Mouse (Mus musculus) CD8-positive naive resting alpha-beta T cell, adult 2 months (primary cell): ENCODE measurements at regions not wholly inside any gene's neighbourhood (a gene's known extent, or its start where the extent isn't known, plus 50 kb on each side); places are given as distances from the start of the nearest gene placed in this dataset.

Source experiments
- DNase-seq, 2 experiments: peaks; one replicate each; pipeline ENCODE4 v3.0.0; 2022; ENCODE audit warnings: low read depth in 2 of 2, low spot score in 2 of 2

DNA sequence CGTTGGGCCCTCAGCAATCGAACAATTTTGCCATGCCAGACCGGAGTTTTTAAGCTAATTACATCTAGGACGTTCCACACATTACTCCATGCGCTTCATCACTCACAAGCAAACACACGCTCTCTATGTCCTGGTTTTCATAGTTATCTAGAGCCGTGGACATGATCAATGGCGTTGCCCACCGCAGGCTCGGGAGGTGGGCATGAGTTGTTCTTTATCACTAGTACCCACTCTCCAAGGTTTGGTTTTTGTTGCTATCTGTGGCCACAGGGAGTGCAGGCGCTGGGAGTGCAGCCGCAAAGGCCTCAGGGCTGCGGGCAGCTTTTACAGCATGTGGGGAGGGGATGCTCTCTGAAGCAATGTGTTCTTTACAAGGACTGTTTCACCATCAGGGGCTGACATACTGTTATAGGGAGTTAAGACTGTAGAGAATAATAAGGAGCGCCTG is 226.8 kb downstream of the Ankrd50 start:
- no peak for DNase-seq

DNA sequence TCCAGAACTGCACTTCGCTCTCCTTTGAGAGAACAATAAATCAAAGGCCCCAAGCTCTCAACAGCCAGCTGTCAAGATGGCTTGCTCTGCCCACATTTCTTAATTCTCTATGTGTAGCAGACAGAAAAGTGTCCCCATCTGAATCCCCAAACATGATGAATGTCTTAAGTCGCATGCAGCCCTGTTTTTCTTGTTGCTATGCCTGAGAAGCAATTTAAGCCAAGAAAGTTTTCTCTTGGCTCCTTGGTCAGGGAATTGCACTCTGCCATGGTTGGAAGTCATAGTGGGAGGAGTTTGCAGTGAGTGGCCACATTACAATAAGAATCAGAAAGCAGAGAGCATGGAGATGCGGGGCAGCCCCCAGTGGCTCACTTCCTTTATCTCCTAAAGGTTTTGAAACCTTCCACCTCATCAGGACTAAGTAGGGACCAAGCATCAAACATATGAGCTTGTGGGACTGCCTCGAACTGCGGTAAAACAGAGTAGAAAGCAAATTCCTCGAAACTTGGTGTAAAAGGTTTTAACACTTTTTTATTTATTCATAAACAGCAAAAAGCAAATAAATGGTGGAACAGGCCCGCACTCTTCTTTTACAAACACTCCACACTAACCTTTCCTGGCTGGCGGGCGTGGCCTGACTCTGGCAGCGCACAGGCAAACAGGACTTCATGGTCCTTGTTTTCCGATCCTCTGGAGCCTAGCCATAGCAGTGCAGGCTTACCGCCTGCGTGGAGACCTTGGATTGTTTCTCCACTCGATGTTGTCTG is 227.4 kb downstream of the Ankrd50 start:
- DNase-seq, result no peak

DNA sequence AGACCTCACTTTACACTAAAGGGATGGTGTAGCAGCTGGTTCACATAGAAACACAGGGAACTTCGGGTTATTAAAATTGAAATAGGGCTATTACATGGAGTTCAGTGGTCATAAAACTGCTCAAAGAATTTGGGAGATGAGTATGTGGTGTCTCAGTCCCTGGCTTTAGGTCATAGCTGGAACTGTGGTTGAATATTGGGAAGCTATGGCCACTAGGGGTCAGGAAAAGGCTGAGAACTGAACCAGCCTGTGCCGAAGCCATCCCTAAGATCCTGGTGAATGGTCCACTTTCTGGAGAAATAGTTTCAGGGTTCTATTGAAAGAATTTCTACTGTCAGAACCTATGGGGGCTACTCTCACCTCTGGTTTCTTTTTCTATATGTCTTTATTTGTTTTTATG is 229.0 kb downstream of the Ankrd50 start:
- DNase-seq, result no peak

DNA sequence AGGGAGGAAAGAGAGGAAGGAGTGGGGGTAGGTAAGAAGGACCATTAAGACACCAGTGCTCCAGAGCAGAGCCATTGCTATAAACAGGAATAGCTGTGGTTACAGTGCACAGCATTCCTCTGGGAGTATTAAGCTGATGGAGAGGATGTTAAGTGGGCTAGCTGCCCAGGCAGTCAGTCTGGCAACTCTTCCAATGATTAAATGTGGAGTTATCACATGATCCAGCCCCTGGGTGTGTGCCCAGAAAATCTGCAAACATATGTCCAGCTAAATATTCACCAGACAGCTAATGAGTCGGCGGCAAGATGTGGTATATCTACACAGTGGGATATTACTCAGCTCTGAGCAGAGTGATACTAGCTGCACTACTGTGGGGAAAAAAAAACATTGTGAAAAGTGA is 229.7 kb downstream of the Ankrd50 start:
- DNase-seq, result no peak

DNA sequence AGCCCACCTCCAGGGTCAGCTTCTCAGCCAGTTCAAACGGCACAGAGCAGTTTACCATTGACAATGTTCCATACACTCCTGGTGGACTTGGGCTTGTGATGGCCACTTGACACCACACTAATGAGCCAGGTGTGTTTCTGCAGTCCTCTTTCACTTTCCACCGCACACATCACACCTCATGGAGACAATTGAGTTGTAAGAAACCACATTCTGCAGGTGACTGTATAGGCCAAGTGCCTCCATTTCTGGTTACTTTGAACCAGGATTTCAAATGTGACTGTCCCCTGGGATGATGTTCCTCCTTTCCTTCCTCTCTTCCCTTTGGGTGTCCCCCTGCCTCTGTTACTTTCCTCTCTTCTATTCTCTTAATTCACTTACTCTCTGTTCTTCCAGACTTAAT is 233.1 kb downstream of the Ankrd50 start:
- no peak for DNase-seq

DNA sequence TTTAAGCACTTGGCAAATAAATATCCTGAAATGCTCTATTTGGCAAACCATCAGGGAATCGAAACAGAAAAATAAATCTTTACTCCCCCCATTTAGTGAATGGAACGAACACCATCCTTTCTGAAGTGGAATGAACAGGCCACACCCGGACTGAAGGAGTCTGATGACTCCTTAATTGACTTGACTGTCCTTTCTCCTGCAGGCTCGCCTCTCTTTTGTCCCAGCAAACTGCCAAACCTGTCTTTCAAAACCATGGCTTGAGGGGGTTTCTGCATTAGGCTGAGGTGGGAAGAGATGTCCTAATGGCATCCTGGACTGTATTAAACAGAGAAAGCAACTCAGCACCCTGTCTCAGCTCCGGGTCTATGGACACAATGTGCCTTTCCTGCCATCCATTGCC is 234.1 kb downstream of the Ankrd50 start:
- DNase-seq, result no peak

DNA sequence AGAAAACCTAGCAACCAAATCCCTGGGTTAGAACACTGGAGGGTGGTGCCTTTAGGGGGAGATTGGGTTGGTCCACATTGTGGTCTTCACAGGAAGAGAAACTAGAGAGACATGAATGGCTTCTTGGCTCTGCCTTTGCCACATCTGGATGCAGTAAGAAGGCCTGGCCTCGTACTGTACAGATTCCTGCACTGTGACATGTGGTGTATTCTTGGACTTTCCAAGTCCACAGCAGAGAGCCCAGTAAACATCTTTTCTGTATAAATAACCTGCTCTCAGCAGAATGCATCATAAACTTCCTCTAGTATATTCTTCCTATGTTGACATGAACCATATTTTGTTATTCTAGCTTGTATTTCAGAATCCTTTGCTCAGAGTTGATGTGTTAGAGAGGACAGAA is 235.7 kb downstream of the Ankrd50 start:
- DNase-seq, result no peak

DNA sequence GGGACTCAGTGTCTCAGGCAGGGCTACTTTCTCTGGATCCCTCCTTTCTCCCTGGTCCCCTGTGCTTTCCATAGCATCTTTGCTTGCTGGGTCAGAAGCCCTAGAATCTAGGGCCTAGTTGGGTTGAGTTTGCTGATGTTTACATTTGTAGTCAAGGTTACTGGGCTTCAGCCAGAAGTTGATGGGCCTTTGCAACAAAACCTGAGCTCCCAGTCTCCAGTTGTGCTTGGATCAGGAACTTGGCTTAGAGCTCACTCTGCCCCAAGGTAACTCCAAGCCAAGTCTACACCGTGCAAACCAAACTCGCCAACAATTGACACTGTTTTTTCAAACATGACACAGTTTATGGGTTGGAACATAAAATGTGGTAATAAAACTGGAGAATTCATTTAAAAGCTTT is 238.2 kb downstream of the Ankrd50 start:
- no peak for DNase-seq

DNA sequence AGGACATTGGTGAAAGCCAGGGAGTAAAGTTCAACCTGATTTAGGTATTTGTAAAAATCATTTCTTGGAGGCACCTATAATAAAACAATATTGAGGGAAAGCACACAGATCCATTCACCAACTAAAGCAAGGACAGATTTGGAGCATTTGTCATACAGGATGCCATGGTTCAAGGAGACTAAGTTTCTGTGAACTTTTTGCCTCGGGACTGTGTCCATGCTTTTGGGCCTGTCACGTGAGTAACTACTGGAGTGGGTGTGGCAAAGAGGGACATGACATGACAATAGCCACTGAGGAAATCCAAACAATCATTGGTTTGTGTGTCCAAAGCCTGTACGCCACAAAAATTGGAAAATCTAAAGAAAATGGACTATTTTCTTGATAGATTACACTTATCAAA is 241.4 kb downstream of the Ankrd50 start:
- no peak for DNase-seq

DNA sequence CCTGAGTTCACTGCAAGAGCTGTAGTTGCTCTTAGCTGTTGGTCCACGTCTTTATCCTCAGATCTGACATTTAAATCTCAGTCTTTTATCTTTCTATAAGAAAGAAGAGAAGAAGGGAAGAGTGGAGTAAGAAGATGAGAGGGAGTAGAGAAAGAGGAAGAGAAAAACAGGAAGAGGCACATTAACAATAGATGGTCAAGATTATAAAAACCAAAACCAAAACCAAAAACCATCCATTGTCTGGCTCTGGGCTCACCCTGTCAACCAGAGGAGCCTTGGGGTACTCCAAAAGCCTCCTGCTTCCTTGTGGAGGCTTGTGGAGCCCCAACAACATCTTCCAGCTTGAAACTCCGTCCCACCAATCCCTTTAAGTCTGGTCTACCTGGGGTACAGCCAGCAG is 247.0 kb downstream of the Ankrd50 start:
- DNase-seq, result no peak

DNA sequence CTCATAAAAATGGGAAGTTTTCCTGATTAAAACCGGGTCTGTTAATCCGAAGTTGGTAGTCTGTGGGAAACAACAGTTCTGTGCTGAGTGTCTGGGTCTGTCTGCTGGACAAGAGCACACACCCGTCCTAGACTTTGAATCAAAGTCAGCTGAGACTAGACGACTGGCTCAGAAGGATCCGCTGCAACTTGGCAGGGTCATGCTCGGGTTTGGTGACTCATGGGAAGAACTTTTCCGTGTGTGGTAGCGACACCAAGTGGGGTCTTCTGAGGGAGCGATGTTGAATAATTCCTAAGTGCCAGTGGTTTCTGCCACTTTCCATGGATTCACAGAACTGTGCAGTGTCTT is 248.9 kb downstream of the Ankrd50 start:
- no peak for DNase-seq

DNA sequence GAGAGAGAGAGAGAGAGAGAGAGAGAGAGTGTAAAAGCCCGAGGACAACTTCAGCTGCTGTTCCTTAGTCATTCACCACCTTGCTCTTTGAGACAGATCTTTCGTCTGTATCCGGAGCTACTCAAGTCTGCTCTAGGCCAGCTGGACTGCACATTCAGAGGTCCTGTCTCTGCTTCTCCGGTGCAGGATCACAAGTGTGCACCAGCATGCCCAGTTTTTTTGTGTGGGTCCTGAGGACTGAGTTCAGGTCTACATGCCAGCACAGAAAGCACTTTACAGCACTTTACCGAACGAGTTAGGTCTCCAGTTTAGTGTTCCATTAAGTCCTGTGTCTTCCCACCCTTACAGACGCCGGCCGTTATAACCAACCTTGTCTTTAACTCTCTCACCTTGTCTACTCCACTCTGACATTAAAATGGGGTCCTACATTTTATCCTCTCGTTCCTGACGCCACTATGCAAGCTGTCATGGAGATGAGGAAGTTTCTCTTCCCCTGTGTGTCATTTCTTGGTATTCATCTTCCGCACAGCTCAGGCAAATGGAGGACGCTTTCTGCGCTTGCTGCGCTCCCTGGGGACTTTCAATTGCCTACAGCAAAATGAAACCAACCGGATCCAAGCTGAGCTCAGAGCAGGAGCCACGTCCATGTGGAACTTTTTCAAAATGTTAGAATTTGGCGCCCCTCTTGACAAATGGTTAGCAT is 249.5 kb downstream of the Ankrd50 start:
- DNase-seq, result no peak

DNA sequence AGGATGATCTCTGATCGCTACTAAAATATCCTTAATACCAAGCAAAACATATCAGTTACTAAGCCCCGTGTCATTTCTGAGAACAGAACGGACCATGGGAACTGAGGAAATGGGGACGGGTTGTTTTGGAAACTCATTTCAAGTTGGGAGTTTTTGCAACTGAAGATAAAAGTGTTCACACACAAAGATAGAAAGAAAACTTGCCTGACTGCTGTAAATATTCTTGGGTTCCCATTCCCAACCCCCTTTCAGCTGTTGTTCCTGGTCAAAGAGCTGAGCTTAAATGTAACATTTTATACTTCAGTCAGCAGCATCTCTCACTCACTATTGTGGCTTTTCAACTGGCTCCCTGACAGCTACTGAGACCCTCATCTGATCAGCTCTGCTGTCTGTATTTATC is 250.1 kb downstream of the Ankrd50 start:
- no peak for DNase-seq

DNA sequence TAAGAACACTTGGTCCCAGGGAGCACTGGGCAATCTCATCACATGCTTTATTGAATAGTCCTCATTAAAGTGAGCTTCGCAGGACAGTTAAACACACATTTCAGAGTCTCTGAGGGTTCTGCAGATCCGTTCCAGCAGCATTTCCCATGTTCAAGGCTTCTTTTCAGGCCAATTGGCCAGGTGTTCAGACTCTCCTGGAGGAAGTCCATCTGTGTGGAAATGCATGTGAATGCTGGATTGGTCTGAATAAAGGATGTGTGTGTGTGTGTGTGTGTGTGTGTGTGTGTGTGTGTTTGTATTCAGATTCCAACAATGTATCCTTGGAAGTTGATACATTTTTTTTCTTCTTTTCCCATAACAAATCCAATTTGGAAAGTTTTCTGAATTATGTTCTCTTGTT is 250.6 kb downstream of the Ankrd50 start:
- DNase-seq, result no peak

DNA sequence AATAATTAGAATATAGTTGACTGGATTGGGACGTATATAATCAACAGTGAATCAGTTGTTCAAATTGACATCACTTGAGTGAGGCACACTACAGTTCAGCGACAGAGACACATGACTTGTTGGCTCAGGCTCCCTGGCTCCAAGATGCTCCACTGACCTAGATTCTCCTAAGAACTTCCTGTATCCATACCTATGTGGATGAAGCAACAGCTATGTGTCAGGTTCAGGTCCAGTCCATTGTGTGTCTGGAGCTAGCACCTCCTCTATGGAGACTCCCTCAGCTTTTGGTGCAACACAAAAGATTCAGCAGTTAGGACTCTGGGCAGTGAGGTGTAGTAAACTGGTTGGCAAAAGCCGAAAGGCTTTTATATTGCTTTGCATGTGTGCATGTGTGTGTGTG is 251.6 kb downstream of the Ankrd50 start:
- DNase-seq, result no peak

DNA sequence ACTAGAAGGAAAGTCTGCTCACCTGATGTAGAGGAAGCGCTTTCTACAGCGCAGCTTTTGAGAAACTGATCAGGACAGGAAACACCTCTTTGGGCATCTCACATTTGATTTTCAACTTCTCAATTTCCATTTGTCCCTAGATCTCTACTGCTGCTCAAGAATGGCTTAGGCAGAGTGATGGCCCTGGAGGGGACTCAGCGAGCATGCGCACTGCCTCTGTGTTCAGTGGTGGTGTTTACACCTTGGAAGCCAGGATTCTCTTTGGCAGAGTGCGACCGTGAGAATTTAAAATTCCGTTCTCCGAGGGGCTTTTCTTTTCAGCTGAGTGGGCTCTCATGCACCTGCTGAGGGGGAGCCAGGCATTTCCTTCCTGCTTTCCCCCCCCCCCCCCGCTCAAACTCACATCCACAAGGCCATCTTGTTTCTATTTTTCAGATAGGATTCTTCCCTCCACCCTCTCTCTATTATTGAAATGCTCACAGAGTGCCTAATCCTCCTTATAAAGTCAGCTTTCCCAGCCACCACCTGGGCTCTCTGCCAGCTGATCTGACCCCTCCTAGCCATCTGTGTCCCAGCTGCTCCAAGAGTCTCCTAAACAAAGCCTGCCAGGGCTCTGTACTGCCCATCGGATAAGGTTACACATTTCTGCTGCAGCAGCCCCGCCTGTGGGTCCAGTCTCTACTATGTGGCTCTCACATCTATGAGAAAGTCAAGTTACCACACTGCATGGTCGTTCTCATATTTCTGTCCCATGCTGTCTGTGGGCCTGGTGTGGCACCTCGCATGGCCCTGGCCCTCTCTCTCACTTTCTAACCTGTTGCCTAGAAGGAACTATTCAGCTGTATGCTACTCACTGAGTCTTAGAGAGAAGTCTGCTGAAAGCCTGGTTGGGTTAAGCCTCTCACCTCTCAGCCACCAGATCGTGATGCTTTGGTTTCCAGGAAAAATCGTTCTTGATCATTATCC is 252.2 kb downstream of the Ankrd50 start:
- no peak for DNase-seq

DNA sequence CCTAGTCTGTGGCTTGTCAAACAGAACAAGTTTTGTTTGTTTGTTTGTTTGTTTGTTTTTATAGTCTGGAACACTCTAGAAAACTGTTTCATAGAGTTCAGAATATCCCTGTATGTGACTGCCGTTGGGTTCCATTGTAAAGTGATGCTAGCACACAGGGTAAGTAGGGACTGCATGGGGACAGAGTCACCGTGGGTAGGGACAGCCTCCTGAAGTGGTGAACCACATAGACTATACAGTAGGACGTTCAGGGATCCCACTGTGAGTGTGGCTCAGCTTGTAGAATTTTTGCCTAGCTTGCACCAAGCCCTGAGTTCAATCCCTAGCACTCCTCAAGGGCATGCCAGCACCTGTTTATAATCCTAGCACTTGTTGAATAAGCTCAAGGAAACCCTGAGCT is 253.1 kb downstream of the Ankrd50 start:
- no peak for DNase-seq

DNA sequence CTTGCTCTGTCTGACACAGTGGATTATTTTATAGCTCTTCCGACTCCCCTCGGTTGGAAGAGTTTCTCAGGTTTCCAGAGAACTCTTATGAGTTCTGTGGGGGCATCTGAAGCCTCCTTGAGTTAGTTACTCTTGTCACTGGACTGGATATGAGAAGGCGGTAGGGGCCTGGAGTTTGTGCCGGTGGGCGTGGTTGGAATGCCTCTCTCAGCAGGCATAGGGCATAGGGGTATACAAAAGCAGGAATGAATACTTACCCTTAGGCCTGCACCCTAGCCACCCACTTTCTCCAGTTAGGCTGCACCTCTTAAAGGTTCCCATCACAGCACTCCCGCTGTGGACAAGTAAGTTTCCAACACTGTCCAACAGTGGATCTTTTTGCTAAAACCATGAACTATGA is 253.8 kb downstream of the Ankrd50 start:
- DNase-seq, result no peak

DNA sequence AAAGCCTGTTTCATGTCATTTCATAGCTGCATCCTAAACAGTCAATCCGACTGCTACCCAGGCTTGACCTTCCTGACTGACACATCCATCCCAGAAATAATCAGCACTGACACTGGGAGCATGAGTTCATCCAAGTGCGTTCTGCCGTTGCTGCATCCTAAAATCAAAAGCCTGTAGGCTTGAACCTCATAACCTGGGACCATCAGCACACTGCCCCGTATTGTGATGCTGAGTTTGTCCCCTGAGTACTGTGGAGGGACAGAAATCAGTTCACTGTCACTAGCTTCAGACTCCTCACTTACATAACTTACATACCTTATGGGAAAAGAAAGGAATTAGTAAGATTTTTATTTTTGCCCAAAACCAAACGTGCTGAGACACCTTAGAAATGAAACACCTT is 255.0 kb downstream of the Ankrd50 start:
- no peak for DNase-seq

DNA sequence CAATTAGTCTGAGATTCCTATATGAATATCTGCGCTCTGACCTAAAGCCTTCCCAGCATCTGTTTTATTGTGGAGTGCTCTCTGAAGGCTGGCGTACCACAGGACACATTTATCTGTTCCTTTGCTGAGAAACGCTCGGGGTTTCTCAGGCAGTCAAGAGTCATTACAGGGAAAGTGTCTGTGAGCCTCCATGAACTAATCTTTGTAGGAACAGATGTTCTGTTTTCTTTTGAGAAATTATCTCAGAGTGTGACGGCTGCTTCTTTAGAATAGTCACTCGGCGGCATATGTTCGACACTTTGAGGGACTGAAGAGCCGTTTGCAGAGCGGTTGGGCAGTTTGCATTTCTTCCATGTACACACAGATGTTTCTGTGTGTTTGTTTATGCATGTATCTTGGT is 255.6 kb downstream of the Ankrd50 start:
- no peak for DNase-seq

DNA sequence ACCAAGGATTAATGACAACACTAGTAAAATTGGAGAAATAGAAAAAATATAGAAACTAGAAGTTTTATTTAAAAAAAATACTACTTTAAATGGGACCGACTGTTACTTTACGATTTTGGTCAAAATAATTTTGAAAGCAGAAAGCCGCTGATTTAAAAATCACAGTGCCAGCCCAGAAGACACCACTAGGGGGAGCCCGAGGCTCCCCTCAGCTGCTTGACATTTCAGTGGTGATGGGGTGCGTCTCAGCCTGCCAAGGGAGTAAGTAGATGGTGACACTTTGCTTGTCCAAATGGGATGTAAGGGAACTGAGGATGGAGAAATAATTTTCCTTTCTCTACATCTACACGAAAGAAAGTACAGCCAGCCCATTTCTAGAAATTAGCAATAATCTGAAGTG is 257.0 kb downstream of the Ankrd50 start:
- DNase-seq, result peak; percentile 29 to 65

DNA sequence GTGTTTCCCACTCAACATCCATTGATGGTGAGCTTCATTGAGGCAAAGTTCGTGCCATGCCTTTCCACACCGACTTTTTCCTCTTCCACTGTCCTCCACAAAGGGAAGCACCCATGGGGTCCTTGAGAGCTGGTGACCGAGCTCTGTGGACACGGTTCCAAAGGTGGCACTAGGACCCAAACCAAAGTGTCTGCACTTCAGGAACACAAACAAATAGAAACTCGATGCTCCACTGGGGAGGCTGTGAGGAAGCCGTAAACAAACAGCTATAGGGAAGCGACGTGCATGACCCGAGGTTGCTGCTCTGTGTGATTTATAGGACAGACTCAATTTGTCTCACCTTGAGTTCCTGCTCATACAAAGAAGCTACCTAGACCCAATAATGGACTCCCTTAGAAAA is 257.5 kb downstream of the Ankrd50 start:
- no peak for DNase-seq
